Mouse (Mus musculus): Measurements from ENCODE around the gene G6pd2. TPM values are rescaled to one million over a fixed set of nuclear protein-coding genes. Genes with fewer than 3 reads are reported as not detected.

G6pd2 gene
- polyA plus RNA-seq (2012; ENCODE audit: low replicate concordance): 0.07 TPM in 1 of 2 replicates, not detected in the other

GRCm38 (mm10) chr5:61808516-61808915 lies at the start of gene G6pd2:
Gene G6pd2, plus strand, starts transcription at chr5:61808816.

Data from leukemia stem cell, adult 10-12 weeks (primary cell).